Mouse (Mus musculus): ENCODE results near the gene Fam83d. TPM values are rescaled to one million over a fixed set of nuclear protein-coding genes. Genes with fewer than 3 reads are reported as not detected.

Fam83d gene
- polyA plus RNA-seq, 1 experiment from 2014 or later: 55.1 TPM

DNA sequence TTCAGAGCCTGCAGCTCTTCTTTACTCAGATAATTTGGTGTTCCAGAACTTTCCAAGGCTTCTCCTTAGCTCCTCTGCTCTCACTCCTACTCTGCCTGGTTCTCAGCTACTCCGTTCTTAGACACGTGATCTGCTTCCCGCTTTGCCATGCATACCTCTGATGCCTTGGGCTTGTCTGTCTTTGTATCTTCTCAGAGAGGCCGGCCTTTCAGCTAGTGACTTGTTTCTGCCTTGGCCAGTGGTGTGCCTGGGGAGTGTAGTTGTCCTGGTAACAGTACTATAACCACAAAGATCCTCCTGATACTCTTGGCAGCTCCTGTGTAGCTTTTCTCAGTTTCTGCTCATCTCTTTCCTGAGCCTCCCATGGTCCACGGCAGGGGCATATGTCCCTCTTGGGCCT is 65.3 kb downstream of the Fam83d start:
- H3K4me1 ChIP-seq (ENCODE audit: insufficient read depth, low read length): no peaks in the 10 kb centered on the region

DNA sequence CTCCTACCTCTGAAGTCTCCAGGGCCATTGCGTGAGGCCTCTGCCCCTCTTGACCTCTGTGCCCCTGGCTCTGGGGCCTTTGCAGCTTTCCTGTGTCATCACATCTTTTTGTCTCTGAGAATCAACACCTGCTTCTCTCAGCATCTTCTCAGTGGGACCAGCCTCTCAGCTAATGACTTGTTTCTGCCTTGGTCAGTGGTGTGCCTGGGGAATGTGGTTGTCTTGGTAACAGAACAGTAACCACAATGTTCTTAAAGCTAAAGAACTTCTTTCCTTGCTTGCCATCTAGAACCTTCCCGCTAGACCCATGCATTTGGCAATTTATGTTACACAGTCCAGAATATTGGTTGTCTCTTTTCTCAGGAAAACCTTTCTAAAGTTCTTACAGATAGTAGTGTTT is 65.8 kb downstream of the Fam83d start:
- Histone ChIP-seq H3K9ac (replicated peaks; ENCODE audit: low read length) (no peak overlapping the region), H3K4me2 (replicated peaks; ENCODE audit: low read depth, low read length) (no peak overlapping the region), H3K27ac (ENCODE audit: low read length) (no peak overlapping the region), H3K4me1 (ENCODE audit: insufficient read depth, low read length) (no peaks in the 10 kb centered on the region), H3K9me3 (ENCODE audit: low read length) (no peaks in the 10 kb centered on the region), H3K27me3 (ENCODE audit: insufficient read depth, low read length) (no peaks in the 10 kb centered on the region), H3K36me3 (ENCODE audit: insufficient read depth, low read length) (peaks cover 62% of the 10 kb centered on the region), H3K4me3 (ENCODE audit: low read length) (no peak overlapping the region)
- no peak for ATAC-seq (ENCODE audit: low FRiP score, low TSS enrichment)
- 80% methylated on average over 2 of the region's 2 CpGs for WGBS

More for the DNA sequence above, 65.3 kb downstream of the Fam83d start:
- no peak for ATAC-seq (ENCODE audit: low FRiP score, low TSS enrichment)
- Histone ChIP-seq H3K27me3 (ENCODE audit: insufficient read depth, low read length) (no peaks in the 10 kb centered on the region), H3K9ac (replicated peaks; ENCODE audit: low read length) (no peak overlapping the region), H3K4me2 (replicated peaks; ENCODE audit: low read depth, low read length) (no peak overlapping the region), H3K4me3 (ENCODE audit: low read length) (no peak overlapping the region), H3K9me3 (ENCODE audit: low read length) (no peaks in the 10 kb centered on the region), H3K27ac (ENCODE audit: low read length) (no peak overlapping the region), H3K36me3 (ENCODE audit: insufficient read depth, low read length) (peaks cover 62% of the 10 kb centered on the region)
- 82% methylated on average over 5 of the region's 5 CpGs for WGBS

Small RNAs within 50 kb of the gene (microRNA-seq; reads per million reads assigned to microRNA genes)
- gene Gm26141: not detected

Other genes with a start within 250 kb of the Fam83d start
- 0.12 TPM in 1 of 2 replicates, not detected in the other for gene Slc32a1, start 157.3 kb upstream of the Fam83d start, polyA plus RNA-seq (2015; fragmentation: Nextera tagmentation; extraction: Ambion mirVana)
- gene Actr5, start 143.2 kb upstream of the Fam83d start, polyA plus RNA-seq (2015; fragmentation: Nextera tagmentation; extraction: Ambion mirVana): 5.1 and 9.7 TPM in 2 replicates
- 14.1 and 17.7 TPM in 2 replicates for gene Ppp1r16b, start 102.7 kb upstream of the Fam83d start, polyA plus RNA-seq (2015; fragmentation: Nextera tagmentation; extraction: Ambion mirVana)
- 18.7 and 18.9 TPM in 2 replicates for gene Dhx35, start 26.7 kb downstream of the Fam83d start, polyA plus RNA-seq (2015; fragmentation: Nextera tagmentation; extraction: Ambion mirVana)